Comparison of ENCODE assay signal across 10 mouse cellular contexts in genomic region chr10:86359699-86360098, GRCm38 (mm10). TPM values are rescaled to one million over a fixed set of nuclear protein-coding genes. Genes with fewer than 3 reads are reported as not detected.
DNase-seq lines count a peak whose midpoint lies in the region; ATAC-seq lines count a peak whose summit lies in the region.
"Had no signal": no experiment of that assay in that cellular context is flagged by ENCODE, and none has a peak within 500 bp of the region (broad histone marks: within the 10 kb centered on the region; RNA-seq: fewer than 3 reads in every experiment).

No protein-coding gene starts in this region.

- no peak overlapping the region for H3K4me2 ChIP-seq in hindbrain, embryonic 15.5 days
- no peak overlapping the region for H3K4me2 ChIP-seq in neural tube, embryonic 15.5 days

- no peaks in the 10 kb centered on the region for H3K27me3 ChIP-seq in hindbrain, embryonic 15.5 days
- H3K27me3 ChIP-seq in hindbrain, embryonic 10.5 days (ENCODE audit: insufficient read depth, poor library complexity, severe bottlenecking): no peaks in the 10 kb centered on the region
- no peaks in the 10 kb centered on the region for H3K27me3 ChIP-seq in neural tube, embryonic 15.5 days (replicated peaks)

- H3K9me3 ChIP-seq in hindbrain, embryonic 15.5 days: no peaks in the 10 kb centered on the region
- H3K9me3 ChIP-seq in hindbrain, embryonic 10.5 days: no peaks in the 10 kb centered on the region
- H3K9me3 ChIP-seq in neural tube, embryonic 15.5 days (replicated peaks): no peaks in the 10 kb centered on the region

- H3K36me3 ChIP-seq in hindbrain, embryonic 15.5 days: no peaks in the 10 kb centered on the region
- no peaks in the 10 kb centered on the region for H3K36me3 ChIP-seq in hindbrain, embryonic 10.5 days
- no peaks in the 10 kb centered on the region for H3K36me3 ChIP-seq in neural tube, embryonic 15.5 days

- 0 out of 2 replicates have a peak, but pooled peaks cover 11% of the 10 kb centered on the region for H3K4me1 ChIP-seq in hindbrain, embryonic 15.5 days (replicated peaks)
- no peaks in the 10 kb centered on the region; the same call in 1 of the 2 replicates for H3K4me1 ChIP-seq in hindbrain, embryonic 10.5 days (replicated peaks)
- peaks cover 11% of the 10 kb centered on the region; the same call in 1 of the 2 replicates for H3K4me1 ChIP-seq in neural tube, embryonic 15.5 days

- H3K27ac ChIP-seq in hindbrain, embryonic 15.5 days (replicated peaks): peak overlapping the region; percentile 37
- no peak overlapping the region for H3K27ac ChIP-seq in hindbrain, embryonic 10.5 days
- H3K27ac ChIP-seq in neural tube, embryonic 15.5 days (replicated peaks): peak overlapping the region; percentile 43; the same call in 1 of the 2 replicates

- ATAC-seq in hindbrain, embryonic 15.5 days (ENCODE audit: low FRiP score, low read depth): 0 out of 2 replicates have a peak, but pooled peaks have one; percentile 27
- peak; percentile 37; the same call in 1 of the 2 replicates for ATAC-seq in neural tube, embryonic 15.5 days (ENCODE audit: low FRiP score)
- no peak for ATAC-seq in frontal cortex, adult (ENCODE audit: low TSS enrichment)

- DNase-seq in hindbrain, embryonic 10.5 days (ENCODE audit: low spot score): no peak
- DNase-seq in right cerebral cortex, postnatal 10 days (ENCODE audit: low spot score in 2 of 2): peak; percentile 56 to 59
- DNase-seq in right cerebral cortex, adult 18-20 months: no peak
- peak; percentile 90 to 93 for DNase-seq in cerebellum, postnatal 10 days
- DNase-seq: kidney, adult 9 months; right cerebral cortex, postnatal 14 days; thymus, postnatal 25 days had no signal

- WGBS in hindbrain, embryonic 15.5 days: 60% methylated on average over 4 of the region's 4 CpGs
- 79% methylated on average over 4 of the region's 4 CpGs for WGBS in hindbrain, embryonic 10.5 days
- whole genome bisulfite sequencing in neural tube, embryonic 15.5 days: 58% methylated on average over 4 of the region's 4 CpGs

- no peak overlapping the region for H3K4me3 ChIP-seq in hindbrain, embryonic 15.5 days
- H3K4me3 ChIP-seq in hindbrain, embryonic 10.5 days: no peak overlapping the region
- H3K4me3 ChIP-seq in neural tube, embryonic 15.5 days (replicated peaks): no peak overlapping the region

- H3K9ac ChIP-seq in hindbrain, embryonic 15.5 days: no peak overlapping the region
- H3K9ac ChIP-seq in neural tube, embryonic 15.5 days (replicated peaks): no peak overlapping the region

RNA-seq across cellular contexts. Expression of gene Timp3, which starts 59.5 kb away (rescaled TPM):
- polyA plus RNA-seq in hindbrain, embryonic 15.5 days (2015; fragmentation: Nextera tagmentation; extraction: Ambion mirVana): 42.2 and 47.0 TPM in 2 replicates
- 24.8 and 31.4 TPM in 2 replicates for polyA plus RNA-seq in hindbrain, embryonic 10.5 days (2016; fragmentation: Nextera tagmentation; extraction: Ambion mirVana)
- 51.6 and 57.1 TPM in 2 replicates for polyA plus RNA-seq in neural tube, embryonic 15.5 days (2015; fragmentation: Nextera tagmentation; extraction: Ambion mirVana)

Comparison
In these comparisons a context has a peak if more than half of its experiments do, and no peak if none do; other contexts are left out.
1. DNase-seq: peak in right cerebral cortex, postnatal 10 days (2 of 2) and cerebellum, postnatal 10 days (2 of 2); none in hindbrain, embryonic 10.5 days (single experiment) and right cerebral cortex, adult 18-20 months (single experiment).